Mouse (Mus musculus): Measurements from ENCODE around the gene Fam114a1.

Fam114a1 gene

GRCm38 (mm10) chr5:65006011-65006491 lies 36.2 kb downstream of the Fam114a1 start:
- peak in 1 of 2 experiments; percentile 24 for DNase-seq

- DNase-seq = no peak
These were observed 42.2 kb downstream of the Fam114a1 start for GRCm38 (mm10) chr5:65011901-65012573.

- peak; percentile 64 to 69 for DNase-seq
These were observed 45.6 kb downstream of the Fam114a1 start for GRCm38 (mm10) chr5:65015508-65015907.

GRCm38 (mm10) chr5:65019109-65019508 lies 49.2 kb downstream of the Fam114a1 start:
- DNase-seq = no peak

GRCm38 (mm10) chr5:65019823-65020222 lies 50.0 kb downstream of the Fam114a1 start:
- peak; percentile 93 to 97 for DNase-seq

- no peak for DNase-seq
These were observed 52.1 kb downstream of the Fam114a1 start for GRCm38 (mm10) chr5:65022006-65022405.

- DNase-seq = no peak
These were observed 54.8 kb downstream of the Fam114a1 start for GRCm38 (mm10) chr5:65024641-65025040.

GRCm38 (mm10) chr5:65025916-65026315 lies 56.0 kb downstream of the Fam114a1 start:
- no peak for DNase-seq

GRCm38 (mm10) chr5:65026776-65027175 lies 56.9 kb downstream of the Fam114a1 start:
- DNase-seq = peak; percentile 44 to 51

- DNase-seq = peak in 1 of 2 experiments; percentile 58
These were observed 58.1 kb downstream of the Fam114a1 start for GRCm38 (mm10) chr5:65028019-65028418.

GRCm38 (mm10) chr5:65036597-65036996 lies 66.7 kb downstream of the Fam114a1 start:
- peak; percentile 83 to 89 for DNase-seq

- DNase-seq = no peak
These were observed 68.4 kb downstream of the Fam114a1 start for GRCm38 (mm10) chr5:65038305-65038704.

- peak in 1 of 2 experiments; percentile 30 for DNase-seq
These were observed 69.1 kb downstream of the Fam114a1 start for GRCm38 (mm10) chr5:65038811-65039571.

- peak in 1 of 2 experiments; percentile 54 for DNase-seq
These were observed 70.6 kb downstream of the Fam114a1 start for GRCm38 (mm10) chr5:65040463-65040862.

GRCm38 (mm10) chr5:65043407-65043895 lies 73.6 kb downstream of the Fam114a1 start:
- no peak for DNase-seq

GRCm38 (mm10) chr5:65045642-65046370 lies 75.9 kb downstream of the Fam114a1 start:
- peak; percentile 78 to 88 for DNase-seq

- no peak for DNase-seq
These were observed 76.8 kb downstream of the Fam114a1 start for GRCm38 (mm10) chr5:65046442-65047284.

- peak in 1 of 2 experiments; percentile 44 for DNase-seq
These were observed 77.5 kb downstream of the Fam114a1 start for GRCm38 (mm10) chr5:65047285-65047855.

GRCm38 (mm10) chr5:65049880-65050279 lies 80.0 kb downstream of the Fam114a1 start:
- DNase-seq = no peak

GRCm38 (mm10) chr5:65051513-65051912 lies 81.6 kb downstream of the Fam114a1 start:
- DNase-seq = no peak

- DNase-seq = no peak
These were observed 87.7 kb downstream of the Fam114a1 start for GRCm38 (mm10) chr5:65057596-65057995.

GRCm38 (mm10) chr5:65059806-65060205 lies 89.9 kb downstream of the Fam114a1 start:
- no peak for DNase-seq

All from cerebellum, postnatal 14 days (tissue).